Mouse (Mus musculus) layer of hippocampus, adult 9-11 months (tissue): ENCODE data around the gene Pmpcb.

Source experiments
- DNase-seq: peaks from one replicate; pipeline ENCODE4 v3.0.0; 2022

The Pmpcb gene

GRCm38 (mm10) chr5:21804837-21805236 is 67.9 kb downstream of the Pmpcb start:
- no peak for DNase-seq
